Mouse (Mus musculus): ENCODE measurements around the gene Taf1d. TPM values are rescaled to one million over a fixed set of nuclear protein-coding genes. Genes with fewer than 3 reads are reported as not detected.
A peak's percentile ranks its signal among the peaks of the same experiment; 100 is the strongest.

Gene Taf1d
- polyA plus RNA-seq, 1 experiment from 2014 or later, result 34.9 TPM

- no peak for TF ChIP-seq CTCF (IDR thresholded peaks at IDR 0.05)
- no peak for TF ChIP-seq EP300 (IDR thresholded peaks at IDR 0.05)
- DNase-seq (ENCODE audit: low spot score) (no peak), ATAC-seq (no peak)
- H3K27ac ChIP-seq (ENCODE audit: low read length), result no peak overlapping the region
- no peaks in the 10 kb centered on the region for H3K27me3 ChIP-seq (replicated peaks; ENCODE audit: insufficient read depth, low read length)
- H3K4me3 ChIP-seq (ENCODE audit: low read depth, low read length), result no peak overlapping the region
- H3K9me3 ChIP-seq (ENCODE audit: low read length), result no peaks in the 10 kb centered on the region
- peaks cover 11% of the 10 kb centered on the region; the same call in 1 of the 2 replicates for H3K4me1 ChIP-seq (ENCODE audit: insufficient read depth, low read depth, low read length)
- WGBS, result 50% methylated on average over 2 of the region's 2 CpGs
- no peak overlapping the region for H3K4me2 ChIP-seq (replicated peaks; ENCODE audit: low read depth, low read length)
- H3K9ac ChIP-seq (replicated peaks; ENCODE audit: low read depth), result no peak overlapping the region
- H3K36me3 ChIP-seq (ENCODE audit: insufficient read depth, low read length), result no peaks in the 10 kb centered on the region
Observed at GRCm38 (mm10) chr9:15302881-15303280, 3.1 kb upstream of the Taf1d start.

GRCm38 (mm10) chr9:15306398-15307119 lies 545 bp downstream of the Taf1d start, which contains the start of gene 4931406C07Rik:
4931406C07Rik (minus strand) TSS chr9:15306448.
- WGBS, result under 1% methylated on average over 35 of the region's 35 CpGs
- Histone ChIP-seq H3K4me2 (replicated peaks; ENCODE audit: low read depth, low read length) (peak within 1 kb of the TSS; percentile 90), H3K9ac (replicated peaks; ENCODE audit: low read depth) (peak within 1 kb of the TSS; percentile 88), H3K9me3 (ENCODE audit: low read length) (no peaks in the 10 kb centered on the region), H3K36me3 (ENCODE audit: insufficient read depth, low read length) (peaks cover 11% of the 10 kb centered on the region; the same call in 1 of the 2 replicates), H3K27ac (ENCODE audit: low read length) (peak within 1 kb of the TSS; percentile 92), H3K4me3 (ENCODE audit: low read depth, low read length) (peak within 1 kb of the TSS; percentile 82), H3K27me3 (replicated peaks; ENCODE audit: insufficient read depth, low read length) (no peaks in the 10 kb centered on the region), H3K4me1 (ENCODE audit: insufficient read depth, low read depth, low read length) (peaks cover 13% of the 10 kb centered on the region)
- TF ChIP-seq EP300 (IDR thresholded peaks at IDR 0.05) (no peak), CTCF (IDR thresholded peaks at IDR 0.05) (no peak)
- ATAC-seq, result peak; percentile 63
- DNase-seq (ENCODE audit: low spot score), result peak; percentile 33

DNA sequence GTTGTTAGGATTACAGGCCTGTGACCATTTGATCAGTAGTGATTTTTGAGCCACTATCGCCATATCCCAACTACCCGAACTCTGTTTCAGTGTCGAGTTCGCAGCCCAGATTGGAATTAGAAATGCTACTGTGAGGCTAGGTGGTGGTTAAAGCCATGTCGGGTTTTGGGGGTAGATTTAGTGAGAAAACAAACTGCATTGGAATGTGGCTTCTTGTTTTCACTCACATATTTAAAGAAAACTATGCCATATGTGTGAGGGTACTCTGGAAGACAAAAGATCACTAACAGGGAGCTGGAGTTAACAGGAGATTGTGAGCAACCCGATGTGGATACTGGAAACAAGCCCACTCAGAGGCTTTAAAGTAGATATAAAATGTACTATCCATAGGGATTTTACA lies 1.2 kb downstream of the Taf1d start:
- ATAC-seq, result no peak

DNA sequence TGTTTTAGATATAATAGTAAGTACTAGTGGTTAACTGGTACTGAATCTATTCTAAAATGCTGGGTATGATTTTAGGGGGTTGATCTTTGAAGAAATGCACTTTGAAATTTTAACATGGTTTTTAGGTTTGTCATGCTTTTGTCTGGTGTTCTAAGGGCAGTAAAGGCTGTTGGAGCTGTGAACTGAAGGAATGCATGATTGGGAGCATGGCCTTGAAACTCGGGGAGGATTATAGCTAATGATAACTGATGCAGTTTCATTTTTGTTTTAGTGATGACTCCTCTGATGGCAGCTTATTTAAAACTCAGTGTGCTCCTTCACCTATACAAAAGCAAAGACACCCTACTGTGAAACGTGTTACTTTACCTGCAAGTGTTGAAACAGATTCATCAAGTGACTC lies 2.2 kb downstream of the Taf1d start:
- Histone ChIP-seq H3K4me3 (ENCODE audit: low read depth, low read length) (no peak overlapping the region), H3K9ac (replicated peaks; ENCODE audit: low read depth) (no peak overlapping the region), H3K27me3 (replicated peaks; ENCODE audit: insufficient read depth, low read length) (no peaks in the 10 kb centered on the region), H3K36me3 (ENCODE audit: insufficient read depth, low read length) (peaks cover 24% of the 10 kb centered on the region), H3K27ac (ENCODE audit: low read length) (no peak overlapping the region), H3K4me1 (ENCODE audit: insufficient read depth, low read depth, low read length) (peaks cover 11% of the 10 kb centered on the region), H3K4me2 (replicated peaks; ENCODE audit: low read depth, low read length) (no peak overlapping the region), H3K9me3 (ENCODE audit: low read length) (no peaks in the 10 kb centered on the region)
- TF ChIP-seq EP300 (IDR thresholded peaks at IDR 0.05) (no peak), CTCF (IDR thresholded peaks at IDR 0.05) (no peak)
- 37% methylated on average over 2 of the region's 2 CpGs for WGBS
- DNase-seq (ENCODE audit: low spot score) (no peak), ATAC-seq (no peak)

More for the DNA sequence above, 1.2 kb downstream of the Taf1d start:
- TF ChIP-seq EP300 (IDR thresholded peaks at IDR 0.05), result no peak
- no peak overlapping the region for H3K27ac ChIP-seq (ENCODE audit: low read length)
- H3K4me2 ChIP-seq (replicated peaks; ENCODE audit: low read depth, low read length), result peak overlapping the region; percentile 90
- H3K36me3 ChIP-seq (ENCODE audit: insufficient read depth, low read length), result peaks cover 18% of the 10 kb centered on the region; the same call in 1 of the 2 replicates
- 6% methylated on average over 6 of the region's 6 CpGs for WGBS
- peak overlapping the region; percentile 82; the same call in 1 of the 2 replicates for H3K4me3 ChIP-seq (ENCODE audit: low read depth, low read length)
- H3K9ac ChIP-seq (replicated peaks; ENCODE audit: low read depth), result peak overlapping the region; percentile 88
- H3K9me3 ChIP-seq (ENCODE audit: low read length), result no peaks in the 10 kb centered on the region
- H3K4me1 ChIP-seq (ENCODE audit: insufficient read depth, low read depth, low read length), result peaks cover 11% of the 10 kb centered on the region
- H3K27me3 ChIP-seq (replicated peaks; ENCODE audit: insufficient read depth, low read length), result no peaks in the 10 kb centered on the region
- DNase-seq (ENCODE audit: low spot score), result no peak

DNA sequence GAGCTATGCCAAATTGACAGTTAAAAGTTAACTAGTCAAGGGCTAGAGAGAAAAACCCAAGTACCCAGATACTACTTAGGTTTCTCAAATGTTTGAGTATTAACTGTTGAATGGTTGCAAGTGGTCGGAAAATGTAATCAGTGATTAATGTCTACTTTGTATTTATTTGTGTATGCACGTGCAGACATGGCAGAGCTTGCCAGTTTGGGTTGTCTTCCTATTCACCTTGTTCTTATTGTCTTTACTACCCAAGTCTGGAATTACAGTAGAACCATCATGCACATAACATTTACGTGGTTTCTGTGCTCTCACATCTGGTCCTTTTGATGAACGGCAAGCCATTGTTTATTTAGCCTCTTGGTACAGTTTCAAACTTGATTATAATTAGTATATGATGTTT lies 3.4 kb downstream of the Taf1d start:
- Histone ChIP-seq H3K4me3 (ENCODE audit: low read depth, low read length) (no peak overlapping the region), H3K27ac (ENCODE audit: low read length) (no peak overlapping the region), H3K4me2 (replicated peaks; ENCODE audit: low read depth, low read length) (no peak overlapping the region), H3K27me3 (replicated peaks; ENCODE audit: insufficient read depth, low read length) (no peaks in the 10 kb centered on the region), H3K9ac (replicated peaks; ENCODE audit: low read depth) (no peak overlapping the region), H3K36me3 (ENCODE audit: insufficient read depth, low read length) (peaks cover 33% of the 10 kb centered on the region), H3K4me1 (ENCODE audit: insufficient read depth, low read depth, low read length) (peaks cover 11% of the 10 kb centered on the region), H3K9me3 (ENCODE audit: low read length) (no peaks in the 10 kb centered on the region)
- ATAC-seq (no peak), DNase-seq (ENCODE audit: low spot score) (no peak)
- 19% methylated on average over 4 of the region's 4 CpGs for WGBS
- no peak for TF ChIP-seq CTCF (IDR thresholded peaks at IDR 0.05)
- TF ChIP-seq EP300 (IDR thresholded peaks at IDR 0.05), result no peak

GRCm38 (mm10) chr9:15310179-15310578 lies 4.2 kb downstream of the Taf1d start:
- peaks cover 8% of the 10 kb centered on the region for H3K4me1 ChIP-seq (ENCODE audit: insufficient read depth, low read depth, low read length)
- no peak overlapping the region for H3K4me3 ChIP-seq (ENCODE audit: low read depth, low read length)
- DNase-seq (ENCODE audit: low spot score) (no peak), ATAC-seq (no peak)
- H3K27ac ChIP-seq (ENCODE audit: low read length), result no peak overlapping the region
- no peak overlapping the region for H3K9ac ChIP-seq (replicated peaks; ENCODE audit: low read depth)
- peaks cover 40% of the 10 kb centered on the region for H3K36me3 ChIP-seq (ENCODE audit: insufficient read depth, low read length)
- TF ChIP-seq EP300 (IDR thresholded peaks at IDR 0.05) (no peak), CTCF (IDR thresholded peaks at IDR 0.05) (no peak)
- H3K27me3 ChIP-seq (replicated peaks; ENCODE audit: insufficient read depth, low read length), result no peaks in the 10 kb centered on the region
- WGBS, result 90% methylated on average over 1 of the region's 1 CpGs
- H3K9me3 ChIP-seq (ENCODE audit: low read length), result no peaks in the 10 kb centered on the region
- no peak overlapping the region for H3K4me2 ChIP-seq (replicated peaks; ENCODE audit: low read depth, low read length)

Data from lung, postnatal 0 days (tissue).